Mouse (Mus musculus): Measurements from ENCODE around the gene Ccdc33. TPM values are rescaled to one million over a fixed set of nuclear protein-coding genes. Genes with fewer than 3 reads are reported as not detected.

The Ccdc33 gene
- total and polyA plus RNA-seq, 3 experiments = 1.3 TPM; not detected in 2

DNA sequence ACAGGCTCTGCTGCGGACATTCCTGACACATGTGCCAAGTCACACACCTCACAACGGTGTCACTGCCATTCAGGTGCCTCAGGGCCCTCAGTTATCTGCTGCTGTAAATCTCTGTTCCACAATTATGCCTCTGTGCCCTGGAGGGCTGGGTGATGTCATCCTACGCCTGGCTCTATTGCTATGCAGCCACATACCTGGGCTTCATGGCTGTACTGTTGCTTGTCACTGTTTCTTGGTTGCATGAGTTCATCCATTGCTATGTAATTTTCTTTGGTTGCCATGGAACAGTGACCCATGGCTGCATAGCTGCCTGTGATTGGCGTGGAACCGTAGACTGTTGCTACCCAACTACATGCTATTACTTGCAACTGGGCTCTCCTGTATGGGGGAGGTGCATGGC lies 63.0 kb downstream of the Ccdc33 start:
- Histone ChIP-seq H3K36me3 (ENCODE audit: control insufficient read depth, insufficient read depth, low read length) (no peaks in the 10 kb centered on the region), H3K4me1 (ENCODE audit: control insufficient read depth, insufficient read depth, low read length) (no peaks in the 10 kb centered on the region), H3K27ac (no peak overlapping the region), H3K4me3 (no peak overlapping the region), H3K9ac (ENCODE audit: low read depth, low read length) (no peak overlapping the region), H3K27me3 (ENCODE audit: control insufficient read depth, insufficient read depth, low read length) (no peaks in the 10 kb centered on the region), H3K79me2 (replicated peaks; ENCODE audit: control insufficient read depth, insufficient read depth, low read length) (no peaks in the 10 kb centered on the region)
- 69% methylated on average over 5 of the region's 5 CpGs for WGBS
- no peak for TF ChIP-seq CTCF (IDR thresholded peaks at IDR 0.05)
- no peak for TF ChIP-seq POLR2A (IDR thresholded peaks at IDR 0.05; ENCODE audit: insufficient read depth, low read depth, low read length)
- TF ChIP-seq EP300 (IDR thresholded peaks at IDR 0.05; ENCODE audit: insufficient read depth, low read depth, low read length) = no peak
- intact Hi-C loops (cut with DNase I) = no loop called here
- DNase-seq = no peak

DNA sequence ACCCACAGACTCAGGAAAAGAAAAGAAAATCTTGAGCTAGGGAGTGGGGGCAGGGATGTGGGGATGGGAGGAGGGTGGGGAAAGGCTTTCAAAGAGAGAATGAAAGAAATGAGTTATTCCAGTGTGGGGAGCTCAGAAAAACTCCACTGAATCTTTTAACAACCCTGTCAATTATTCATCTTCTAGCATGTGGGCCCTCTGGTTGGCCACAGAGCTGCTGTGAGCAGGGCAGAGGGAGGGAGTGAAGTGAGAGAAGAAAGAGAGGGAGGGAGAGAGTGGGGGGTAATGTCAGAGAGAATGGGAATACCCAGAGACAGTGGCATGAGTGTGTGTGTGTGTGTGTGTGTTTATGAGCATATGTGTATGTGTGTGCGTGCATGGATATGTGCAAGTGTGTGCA lies 64.6 kb downstream of the Ccdc33 start:
- Histone ChIP-seq H3K79me2 (replicated peaks; ENCODE audit: control insufficient read depth, insufficient read depth, low read length) (no peaks in the 10 kb centered on the region), H3K36me3 (ENCODE audit: control insufficient read depth, insufficient read depth, low read length) (no peaks in the 10 kb centered on the region), H3K27ac (no peak overlapping the region), H3K9ac (ENCODE audit: low read depth, low read length) (no peak overlapping the region), H3K27me3 (ENCODE audit: control insufficient read depth, insufficient read depth, low read length) (no peaks in the 10 kb centered on the region), H3K4me3 (no peak overlapping the region), H3K4me1 (ENCODE audit: control insufficient read depth, insufficient read depth, low read length) (no peaks in the 10 kb centered on the region)
- no peak for DNase-seq
- 93% methylated on average over 1 of the region's 1 CpGs for WGBS
- TF ChIP-seq CTCF (IDR thresholded peaks at IDR 0.05) = no peak
- intact Hi-C loops (cut with DNase I) = no loop called here

DNA sequence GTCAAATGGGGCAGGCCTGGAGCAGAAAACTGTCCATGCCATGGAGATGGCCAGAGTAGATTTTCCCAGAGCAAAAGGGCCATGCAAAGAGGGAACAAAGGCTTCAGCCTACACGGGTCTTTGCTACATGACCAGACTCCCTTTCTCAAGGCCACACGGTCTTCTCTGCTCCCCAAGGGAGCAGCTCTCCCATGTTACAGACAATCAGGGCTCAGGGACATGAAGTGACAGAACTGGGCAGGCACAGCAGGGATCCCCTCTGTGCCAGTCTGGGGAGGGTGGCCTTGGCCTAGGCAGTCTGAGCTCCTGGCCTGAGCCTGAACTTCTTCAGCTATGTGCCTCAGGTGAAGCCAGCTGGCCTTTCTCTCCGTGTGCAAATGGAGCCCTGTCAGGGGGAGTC lies 65.1 kb downstream of the Ccdc33 start:
- Histone ChIP-seq H3K79me2 (replicated peaks; ENCODE audit: control insufficient read depth, insufficient read depth, low read length) (no peaks in the 10 kb centered on the region), H3K9ac (ENCODE audit: low read depth, low read length) (no peak overlapping the region), H3K36me3 (ENCODE audit: control insufficient read depth, insufficient read depth, low read length) (no peaks in the 10 kb centered on the region), H3K27me3 (ENCODE audit: control insufficient read depth, insufficient read depth, low read length) (no peaks in the 10 kb centered on the region), H3K27ac (no peak overlapping the region), H3K4me1 (ENCODE audit: control insufficient read depth, insufficient read depth, low read length) (no peaks in the 10 kb centered on the region), H3K4me3 (no peak overlapping the region)
- intact Hi-C loops (cut with DNase I) = no loop called here
- no peak for DNase-seq
- 75% methylated on average over 3 of the region's 3 CpGs for WGBS
- TF ChIP-seq CTCF (IDR thresholded peaks at IDR 0.05) (no peak), POLR2A (IDR thresholded peaks at IDR 0.05; ENCODE audit: insufficient read depth, low read depth, low read length) (no peak), EP300 (IDR thresholded peaks at IDR 0.05; ENCODE audit: insufficient read depth, low read depth, low read length) (no peak)

DNA sequence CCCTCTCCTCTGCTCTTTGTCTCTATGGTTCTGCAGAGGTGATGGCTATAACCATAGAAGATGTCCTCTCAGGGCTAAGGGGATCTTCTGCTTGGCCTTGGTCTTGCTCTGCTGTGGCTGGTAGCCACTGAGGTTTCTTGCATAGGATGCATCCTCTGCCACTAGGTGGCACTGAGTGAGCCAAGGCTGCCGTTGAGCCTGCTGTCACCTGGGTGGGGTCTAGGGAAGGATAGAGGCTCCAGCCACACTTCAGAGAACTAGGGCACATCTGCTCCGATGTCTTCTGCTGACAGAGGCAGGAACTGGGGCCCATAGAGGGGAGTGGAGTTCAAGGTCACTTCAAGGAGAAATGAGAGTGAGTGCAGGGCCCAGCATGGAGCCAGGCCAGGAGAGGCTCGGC lies 65.5 kb downstream of the Ccdc33 start:
- Histone ChIP-seq H3K4me1 (ENCODE audit: control insufficient read depth, insufficient read depth, low read length) (no peaks in the 10 kb centered on the region), H3K9ac (ENCODE audit: low read depth, low read length) (no peak overlapping the region), H3K4me3 (no peak overlapping the region), H3K27ac (no peak overlapping the region), H3K79me2 (replicated peaks; ENCODE audit: control insufficient read depth, insufficient read depth, low read length) (no peaks in the 10 kb centered on the region), H3K36me3 (ENCODE audit: control insufficient read depth, insufficient read depth, low read length) (no peaks in the 10 kb centered on the region), H3K27me3 (ENCODE audit: control insufficient read depth, insufficient read depth, low read length) (no peaks in the 10 kb centered on the region)
- WGBS = 24% methylated on average over 3 of the region's 3 CpGs
- intact Hi-C loops (cut with DNase I) = no loop called here
- TF ChIP-seq EP300 (IDR thresholded peaks at IDR 0.05; ENCODE audit: insufficient read depth, low read depth, low read length) (no peak), CTCF (IDR thresholded peaks at IDR 0.05) (peak; percentile 71), POLR2A (IDR thresholded peaks at IDR 0.05; ENCODE audit: insufficient read depth, low read depth, low read length) (no peak)
- no peak for DNase-seq

DNA sequence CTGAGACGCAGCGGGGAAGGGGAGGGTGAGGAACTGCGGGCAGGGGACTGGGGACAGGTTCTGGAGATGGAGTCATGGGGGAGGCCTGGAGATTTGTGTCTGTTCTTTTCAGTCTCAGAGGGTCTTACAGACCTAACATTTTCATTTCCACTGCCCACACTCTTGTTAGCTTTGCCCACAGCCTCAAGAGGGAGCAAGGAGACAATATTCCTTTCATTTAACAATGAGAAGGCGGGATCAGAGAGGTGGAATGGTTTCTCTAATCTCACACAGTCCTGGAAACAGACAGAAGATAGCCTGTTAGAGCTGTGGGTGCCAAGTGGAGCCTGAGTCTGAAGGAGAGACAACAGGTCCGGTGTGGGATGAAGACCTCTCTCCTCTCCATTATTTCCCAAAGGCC lies 66.7 kb downstream of the Ccdc33 start:
- Histone ChIP-seq H3K27me3 (ENCODE audit: control insufficient read depth, insufficient read depth, low read length) (no peaks in the 10 kb centered on the region), H3K79me2 (replicated peaks; ENCODE audit: control insufficient read depth, insufficient read depth, low read length) (no peaks in the 10 kb centered on the region), H3K4me3 (no peak overlapping the region), H3K9ac (ENCODE audit: low read depth, low read length) (no peak overlapping the region), H3K4me1 (ENCODE audit: control insufficient read depth, insufficient read depth, low read length) (no peaks in the 10 kb centered on the region), H3K36me3 (ENCODE audit: control insufficient read depth, insufficient read depth, low read length) (no peaks in the 10 kb centered on the region), H3K27ac (no peak overlapping the region)
- intact Hi-C loops (cut with DNase I) = no loop called here
- TF ChIP-seq POLR2A (IDR thresholded peaks at IDR 0.05; ENCODE audit: insufficient read depth, low read depth, low read length) (no peak), CTCF (IDR thresholded peaks at IDR 0.05) (peak; percentile 20; the same call in 1 of the 2 replicates)
- 51% methylated on average over 5 of the region's 5 CpGs for WGBS
- DNase-seq = no peak

DNA sequence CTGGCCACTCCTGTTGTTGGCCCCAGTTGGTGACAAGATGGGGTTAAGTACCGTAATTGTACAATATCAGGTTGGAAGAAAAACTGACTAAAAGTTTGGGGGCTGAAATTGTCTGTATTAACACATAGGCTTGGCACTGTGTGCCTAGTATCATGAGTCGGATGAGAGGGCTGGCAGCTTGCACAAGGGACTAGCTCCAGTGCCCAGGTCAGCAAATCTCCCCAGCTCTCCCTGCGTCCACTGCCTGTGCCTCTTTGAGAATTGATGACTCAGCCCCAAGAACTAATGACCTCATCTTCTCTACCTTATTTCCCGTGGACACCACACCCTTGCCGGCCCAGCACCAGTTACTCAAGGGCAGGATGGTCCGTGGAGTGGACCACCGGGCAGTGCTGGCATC lies 68.8 kb downstream of the Ccdc33 start:
- H3K27me3 ChIP-seq (ENCODE audit: control insufficient read depth, insufficient read depth, low read length) = no peaks in the 10 kb centered on the region
- no peak for DNase-seq
- no peaks in the 10 kb centered on the region for H3K79me2 ChIP-seq (replicated peaks; ENCODE audit: control insufficient read depth, insufficient read depth, low read length)

More for the DNA sequence above, 68.8 kb downstream of the Ccdc33 start:
- Histone ChIP-seq H3K4me1 (ENCODE audit: control insufficient read depth, insufficient read depth, low read length) (no peaks in the 10 kb centered on the region), H3K27ac (no peak overlapping the region), H3K36me3 (ENCODE audit: control insufficient read depth, insufficient read depth, low read length) (no peaks in the 10 kb centered on the region), H3K4me3 (no peak overlapping the region), H3K9ac (ENCODE audit: low read depth, low read length) (no peak overlapping the region)
- intact Hi-C loops (cut with DNase I) = no loop called here
- 56% methylated on average over 7 of the region's 7 CpGs for WGBS
- TF ChIP-seq EP300 (IDR thresholded peaks at IDR 0.05; ENCODE audit: insufficient read depth, low read depth, low read length) (no peak), POLR2A (IDR thresholded peaks at IDR 0.05; ENCODE audit: insufficient read depth, low read depth, low read length) (no peak), CTCF (IDR thresholded peaks at IDR 0.05) (no peak)

Data from heart, adult 2 months (tissue).